Mouse (Mus musculus) liver, adult 2 months (tissue): Measurements from ENCODE around the gene Sdk2.

Experiments used
- CTCF ChIP-seq: fragments of 200-500 bp; IDR thresholded peaks from 2 replicates; pipeline ENCODE4 v1.5.1; 2011; ENCODE audit warnings: low read depth, low read length, control low read depth
- POLR2A ChIP-seq: fragments of 200-500 bp; IDR thresholded peaks from 2 replicates; pipeline ENCODE4 v1.6.1; 2011; ENCODE audit warnings: low read length, control low read depth; ENCODE audit not compliant: insufficient read depth; ENCODE audit errors: extremely low read depth

DNA sequence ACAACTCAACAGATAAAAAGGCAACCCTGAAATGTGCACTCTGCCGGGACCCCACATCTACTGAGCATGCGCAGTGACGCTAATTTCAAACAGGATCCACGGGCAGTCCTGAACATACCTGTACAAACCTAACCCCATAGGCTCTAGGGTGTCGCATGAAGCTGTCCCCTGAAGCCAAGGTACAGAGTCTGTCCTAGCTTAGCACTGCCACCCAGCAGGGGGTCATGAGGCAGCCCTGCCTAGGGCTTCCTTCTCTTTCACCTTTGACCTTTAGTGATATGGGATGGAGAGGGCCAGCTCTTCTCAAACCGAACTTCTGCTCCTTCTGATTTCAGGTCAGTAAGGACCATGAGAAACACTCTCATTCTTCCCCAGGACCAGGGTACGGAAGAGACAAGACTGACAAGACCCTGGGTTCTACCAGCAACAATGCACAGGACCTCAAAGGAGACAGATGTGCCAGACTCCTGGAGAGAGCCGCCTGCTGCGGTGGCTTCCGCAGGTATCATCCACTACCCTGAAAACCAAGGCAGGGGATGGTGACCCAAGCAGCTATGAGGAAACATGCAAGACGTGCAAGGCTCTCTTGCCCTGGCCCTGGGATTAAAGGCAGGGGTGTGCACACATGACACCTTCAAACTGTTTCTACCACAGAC, 319.0 kb downstream of the Sdk2 start:
- TF ChIP-seq POLR2A (no peak), CTCF (no peak)
